ENCODE assay signal across 15 mouse cellular contexts in genomic region chr12:88993788-88994187, GRCm38 (mm10).
"Had no signal": no experiment of that assay in that cellular context is flagged by ENCODE, and none has a peak within 500 bp of the region (broad histone marks: within the 10 kb centered on the region; RNA-seq: fewer than 3 reads in every experiment).

No protein-coding gene starts in this region.

- ATAC-seq: liver, postnatal 0 days; lung, postnatal 0 days; midbrain, embryonic 13.5 days; midbrain, embryonic 15.5 days had no signal

- DNase-seq: liver, embryonic 13.5 days; liver, postnatal 0 days; lung, adult 2 months; lung, postnatal 14 days; lung, postnatal 36 days; retina, postnatal 1 day; right cerebral cortex, postnatal 25 days; right cerebral cortex, postnatal 4 days; spleen, adult 18-20 months; thymus, adult 18-20 months; thymus, postnatal 14 days; thymus, postnatal 36 days had no signal
